Mouse (Mus musculus) midbrain, embryonic 16.5 days (tissue): ENCODE data around the gene Trim65. TPM values are rescaled to one million over a fixed set of nuclear protein-coding genes. Genes with fewer than 3 reads are reported as not detected.
"Not testable (repeated sequence)": the region's sequence is repeated elsewhere in the genome, so short reads cannot be mapped to it uniquely, and the experiment has no call there.

Experiments used
- ATAC-seq: fragments of 200-750 bp; cut with Nextera tagmentation; 2 replicates; pipeline ENCODE4 v1.8.0; 2017; ENCODE audit warnings: moderate TSS enrichment
- H3K27ac ChIP-seq: fragments of 300-500 bp; sonication (generic); 2 replicates; pipeline ENCODE4 v1.5.1; 2014; ENCODE audit warnings: mild to moderate bottlenecking, low read length, mixed read lengths
- H3K27me3 ChIP-seq: fragments of 300-500 bp; sonication (generic); 2 replicates; pipeline ENCODE4 v1.6.1; 2014; ENCODE audit warnings: low read depth, low read length, mixed read lengths; ENCODE audit not compliant: control insufficient read depth, insufficient read depth
- H3K36me3 ChIP-seq: fragments of 300-500 bp; sonication (generic); 2 replicates; pipeline ENCODE4 v1.6.1; 2014; ENCODE audit warnings: mild to moderate bottlenecking, low read length, moderate library complexity, mixed read lengths; ENCODE audit not compliant: control insufficient read depth, insufficient read depth
- H3K4me1 ChIP-seq: fragments of 300-500 bp; sonication (generic); 2 replicates; pipeline ENCODE4 v1.6.1; 2014; ENCODE audit warnings: mild to moderate bottlenecking, low read length, mixed read lengths; ENCODE audit not compliant: control insufficient read depth, insufficient read depth
- H3K4me2 ChIP-seq: fragments of 300-500 bp; sonication (generic); 2 replicates; pipeline ENCODE4 v1.6.1; 2014; ENCODE audit warnings: mild to moderate bottlenecking, low read length, mixed read lengths
- H3K4me3 ChIP-seq: fragments of 300-500 bp; sonication (generic); 2 replicates; pipeline ENCODE4 v1.5.1; 2014; ENCODE audit warnings: low read depth, mild to moderate bottlenecking, low read length, moderate library complexity, mixed read lengths
- H3K9ac ChIP-seq: fragments of 300-500 bp; sonication (generic); 2 replicates; pipeline ENCODE4 v1.6.1; 2014; ENCODE audit warnings: low read depth, low read length, mixed read lengths
- H3K9me3 ChIP-seq: fragments of 300-500 bp; sonication (generic); replicated peaks from 2 replicates; pipeline ENCODE4 v1.6.1; 2014; ENCODE audit warnings: mild to moderate bottlenecking, low read length, mixed read lengths; ENCODE audit not compliant: control insufficient read depth, poor library complexity, severe bottlenecking
- WGBS: fragments of 180-500 bp; shearing (Covaris S2); extraction: QIAGEN DNeasy Blood & Tissue Kit; methylation state at CpG from one replicate; pipeline ENCODE4 v1.1.7; 2014; 5-methylcytosine and 5-hydroxymethylcytosine counted together
- polyA plus RNA-seq: library from polyadenylated mRNA; unstranded; fragments of >200 nt; fragmentation: Nextera tagmentation; extraction: Ambion mirVana; gene quantifications from 2 replicates; pipeline ENCODE4 v1.2.1, GENCODE M21; 2015

Gene Trim65
- polyA plus RNA-seq, 1 experiment from 2014 or later: 2.2 TPM

DNA sequence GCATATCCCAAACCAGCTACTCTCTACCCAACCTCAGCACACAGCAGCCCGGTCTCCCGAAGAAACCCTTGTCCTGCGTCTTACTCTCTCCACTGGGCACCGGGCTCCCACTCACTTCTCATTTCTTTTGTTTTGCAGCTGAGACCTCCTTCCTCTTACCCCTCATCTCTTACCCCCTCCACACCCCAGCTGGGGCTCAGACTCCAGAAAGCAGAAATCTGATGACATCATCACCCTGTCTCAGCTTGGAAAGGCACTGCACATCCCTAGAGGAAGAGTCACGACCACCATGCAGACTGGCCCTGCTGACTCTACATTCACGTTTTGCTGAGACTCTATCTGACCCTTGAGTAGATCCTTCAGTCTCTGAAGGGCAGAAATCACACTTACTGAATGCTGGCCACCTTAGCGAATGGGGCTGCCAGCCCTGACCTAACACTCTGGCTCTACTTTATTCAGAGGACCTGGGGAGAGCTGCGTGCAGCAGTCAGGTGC is 888 bp downstream of the Trim65 start:
- Histone ChIP-seq H3K4me3 (peak overlapping the region; percentile 62), H3K4me1 (peaks cover 14% of the 10 kb centered on the region), H3K9ac (peak overlapping the region; percentile 76), H3K9me3 (no peaks in the 10 kb centered on the region), H3K4me2 (peak overlapping the region; percentile 76), H3K27me3 (no peaks in the 10 kb centered on the region), H3K36me3 (peaks cover 16% of the 10 kb centered on the region), H3K27ac (peak overlapping the region; percentile 90)
- WGBS: 29% methylated on average over 8 of the region's 8 CpGs
- peak; percentile 6 for ATAC-seq

- no peak overlapping the region for H3K27ac ChIP-seq
- no peak for ATAC-seq
- H3K36me3 ChIP-seq: peaks cover 12% of the 10 kb centered on the region
- H3K27me3 ChIP-seq: no peaks in the 10 kb centered on the region
- H3K9ac ChIP-seq: 0 out of 2 replicates have a peak overlapping the region, but pooled peaks have one; percentile 76
- H3K4me3 ChIP-seq: no peak overlapping the region
- no peaks in the 10 kb centered on the region for H3K9me3 ChIP-seq
- H3K4me2 ChIP-seq: no peak overlapping the region
- H3K4me1 ChIP-seq: peaks cover 14% of the 10 kb centered on the region
- WGBS: 81% methylated on average over 9 of the region's 9 CpGs
Observed at GRCm38 (mm10) chr11:116129091-116129790, 1.7 kb downstream of the Trim65 start.

DNA sequence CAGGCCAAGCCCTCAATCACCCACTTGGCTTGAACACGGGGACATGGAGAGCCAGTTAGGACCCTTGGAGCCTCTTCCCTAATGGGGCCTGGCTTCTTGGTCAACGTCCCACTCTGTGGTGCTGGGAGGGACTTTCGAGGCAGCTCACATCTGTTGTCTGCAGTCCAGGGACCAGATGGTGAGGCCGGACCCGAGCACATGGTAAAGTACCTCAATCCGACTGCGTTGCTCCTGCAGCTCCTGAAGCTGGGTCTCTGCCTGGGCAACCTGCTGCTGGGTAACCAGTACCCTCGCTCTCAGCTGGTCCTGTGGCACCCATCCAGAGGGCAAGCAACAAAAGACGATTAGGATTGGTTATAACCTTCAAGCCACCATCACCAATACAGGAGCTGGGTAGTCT is 2.9 kb downstream of the Trim65 start:
- no peaks in the 10 kb centered on the region for H3K9me3 ChIP-seq
- no peak overlapping the region for H3K27ac ChIP-seq
- H3K27me3 ChIP-seq: no peaks in the 10 kb centered on the region
- H3K4me1 ChIP-seq: peaks cover 14% of the 10 kb centered on the region
- ATAC-seq: no peak
- H3K4me3 ChIP-seq: no peak overlapping the region
- H3K9ac ChIP-seq: 0 out of 2 replicates have a peak overlapping the region, but pooled peaks have one; percentile 16
- no peak overlapping the region for H3K4me2 ChIP-seq
- WGBS: 71% methylated on average over 9 of the region's 9 CpGs
- H3K36me3 ChIP-seq: peaks cover 12% of the 10 kb centered on the region

DNA sequence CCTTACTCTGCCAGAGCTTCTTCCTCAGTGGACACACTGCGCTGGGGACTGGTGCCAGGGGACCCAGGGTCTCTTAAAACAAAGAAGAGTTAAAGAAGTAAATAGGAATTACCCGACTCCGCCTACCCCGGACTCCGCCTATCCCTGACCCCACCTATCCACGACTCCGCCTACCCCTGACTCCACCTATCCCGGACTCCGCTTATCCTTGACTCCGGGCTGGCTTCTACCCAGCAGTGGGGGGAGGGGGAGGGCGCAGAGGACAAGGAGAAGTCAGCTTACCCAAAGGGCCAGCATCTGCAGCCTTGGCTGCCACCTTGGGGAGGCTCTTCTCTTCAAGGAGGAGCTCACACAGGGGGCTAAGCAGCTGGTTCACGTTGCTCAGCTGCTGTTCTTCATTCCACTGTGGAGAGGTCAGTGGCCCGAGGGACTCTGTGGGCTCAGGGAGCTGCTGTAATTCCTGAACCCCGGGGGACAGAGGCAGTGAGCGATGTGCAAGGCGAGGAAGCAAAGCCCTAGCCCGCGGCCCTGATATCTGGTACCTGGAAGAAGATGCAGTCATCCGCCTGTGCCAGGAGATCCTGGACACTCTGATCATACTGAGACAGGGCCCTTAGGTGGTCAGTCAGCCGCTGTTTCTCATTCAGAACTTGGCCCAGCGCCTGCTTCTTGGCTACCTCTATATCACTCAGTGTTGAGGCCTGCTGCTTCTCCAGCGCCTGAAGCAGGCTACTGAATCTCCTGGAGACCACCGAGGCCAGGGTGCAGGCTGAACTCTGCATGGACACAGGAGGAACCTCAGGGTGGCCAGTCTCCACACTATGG is 3.6 kb downstream of the Trim65 start, which contains the start of gene Trim47:
Trim47 (minus strand) TSS at position 55 of the 825 bp plus-strand sequence.
- no peaks in the 10 kb centered on the region for H3K9me3 ChIP-seq
- 28% methylated on average over 23 of the region's 23 CpGs for WGBS
- H3K4me3 ChIP-seq: no peak within 1 kb of the TSS
- no peaks in the 10 kb centered on the region for H3K27me3 ChIP-seq
- H3K4me2 ChIP-seq: no peak within 1 kb of the TSS
- H3K27ac ChIP-seq: no peak within 1 kb of the TSS
- ATAC-seq: no peak
- peaks cover 9% of the 10 kb centered on the region for H3K36me3 ChIP-seq
- H3K4me1 ChIP-seq: peaks cover 14% of the 10 kb centered on the region
- H3K9ac ChIP-seq: 0 out of 2 replicates have a peak within 1 kb of the TSS, but pooled peaks have one; percentile 16

- Histone ChIP-seq H3K4me1 (peaks cover 9% of the 10 kb centered on the region), H3K4me3 (no peak overlapping the region), H3K4me2 (no peak overlapping the region), H3K36me3 (peaks cover 8% of the 10 kb centered on the region; the same call in 1 of the 2 replicates), H3K9me3 (no peaks in the 10 kb centered on the region), H3K27ac (no peak overlapping the region), H3K27me3 (no peaks in the 10 kb centered on the region), H3K9ac (no peak overlapping the region)
- ATAC-seq: no peak
- whole genome bisulfite sequencing: 95% methylated on average over 15 of the region's 15 CpGs
Observed at GRCm38 (mm10) chr11:116126261-116126660, 4.7 kb downstream of the Trim65 start.

DNA sequence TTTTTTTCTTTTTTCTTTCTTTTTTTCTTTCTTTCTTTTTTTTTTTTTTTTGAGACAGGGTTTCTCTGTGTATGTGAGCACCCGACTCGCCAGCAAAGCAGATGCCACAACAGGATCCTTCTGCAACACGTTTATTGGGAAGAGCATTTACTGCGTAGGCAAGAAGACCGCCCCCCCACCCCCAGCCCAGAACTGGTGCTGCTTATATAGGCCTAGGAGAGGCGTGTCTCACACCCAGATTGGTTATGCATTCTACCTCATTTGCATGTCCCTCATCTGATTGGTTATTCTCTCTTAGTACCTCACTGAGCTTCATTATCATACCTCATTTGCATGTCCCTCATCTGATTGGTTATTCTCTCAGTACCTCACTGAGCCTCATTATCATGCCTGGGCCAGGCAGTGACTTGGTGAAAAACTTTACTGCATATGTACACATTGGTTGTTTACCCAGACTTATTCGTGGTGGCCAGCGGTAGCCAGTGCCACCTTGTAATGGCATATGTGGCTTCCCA is 9.1 kb downstream of the Trim65 start:
- not testable (repeated sequence) for H3K36me3 ChIP-seq, H3K9me3 ChIP-seq, H3K4me1 ChIP-seq, H3K4me2 ChIP-seq, H3K27ac ChIP-seq, ATAC-seq, H3K4me3 ChIP-seq, H3K27me3 ChIP-seq, H3K9ac ChIP-seq
- WGBS: 94% methylated on average over 8 of the region's 8 CpGs

GRCm38 (mm10) chr11:116117819-116118218 is 13.1 kb downstream of the Trim65 start:
- Histone ChIP-seq H3K4me3 (no peak overlapping the region), H3K27me3 (no peaks in the 10 kb centered on the region), H3K27ac (no peak overlapping the region), H3K4me1 (no peaks in the 10 kb centered on the region), H3K4me2 (no peak overlapping the region), H3K36me3 (no peaks in the 10 kb centered on the region), H3K9ac (no peak overlapping the region), H3K9me3 (no peaks in the 10 kb centered on the region)
- ATAC-seq: no peak

- Histone ChIP-seq H3K27ac (no peak overlapping the region), H3K9ac (no peak overlapping the region), H3K36me3 (no peaks in the 10 kb centered on the region), H3K9me3 (no peaks in the 10 kb centered on the region), H3K27me3 (no peaks in the 10 kb centered on the region), H3K4me2 (no peak overlapping the region), H3K4me1 (no peaks in the 10 kb centered on the region), H3K4me3 (no peak overlapping the region)
- ATAC-seq: no peak
- WGBS: 77% methylated on average over 11 of the region's 12 CpGs
Observed at GRCm38 (mm10) chr11:116117241-116117640, 13.7 kb downstream of the Trim65 start.
